Mouse (Mus musculus): Measurements from ENCODE around the gene Preb. TPM values are rescaled to one million over a fixed set of nuclear protein-coding genes. Genes with fewer than 3 reads are reported as not detected.

The Preb gene
- polyA plus RNA-seq, 1 experiment from 2014 or later: 226 TPM

DNA sequence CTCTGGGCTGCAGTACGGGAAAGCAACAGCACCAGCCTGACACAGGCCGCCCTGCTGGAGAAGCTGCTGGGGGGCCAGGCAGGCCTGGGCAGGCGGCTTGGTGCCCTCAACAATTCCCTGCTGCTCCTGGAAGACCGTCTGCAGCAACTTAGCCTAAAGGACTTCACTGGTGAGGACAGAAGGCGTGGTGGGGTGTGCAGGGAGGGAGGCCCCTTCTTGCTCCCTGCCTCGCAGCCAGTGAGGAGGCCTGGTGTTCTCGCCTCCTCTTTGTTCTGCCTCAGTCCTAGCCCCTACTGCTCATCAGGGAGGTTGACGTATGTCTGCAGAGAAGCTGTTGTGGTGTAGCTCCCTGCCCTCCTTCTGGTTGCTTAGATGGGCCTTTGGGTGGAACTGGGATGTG lies 41.5 kb downstream of the Preb start:
- CTCF ChIA-PET: interaction anchor here (1.2 to 2.8 kb wide), 3 partner anchors 10 to 86 kb away, joined by 4 to 14 read pairs (median 4); no protein-coding TSS in a partner anchor
- TF ChIP-seq CTCF (IDR thresholded peaks at IDR 0.05): no peak
- DNase-seq (ENCODE audit: low read depth, low spot score): no peak
- no peaks in the 10 kb centered on the region for H3K27me3 ChIP-seq
- ATAC-seq: no peak
- in situ Hi-C loops (cut with MboI; ENCODE audit: low pct_unique_long_range_greater_than_20kb): loop anchor here (5.0 to 10.0 kb wide), 2 partner anchors 106 to 204 kb away; partner anchors contain the start of genes Dpysl5 and Mapre3
- POLR2A ChIA-PET: interaction anchor here (0.6 to 1.0 kb wide), 2 partner anchors 35 to 538 kb away, joined by 3 read pairs; no protein-coding TSS in a partner anchor

DNA sequence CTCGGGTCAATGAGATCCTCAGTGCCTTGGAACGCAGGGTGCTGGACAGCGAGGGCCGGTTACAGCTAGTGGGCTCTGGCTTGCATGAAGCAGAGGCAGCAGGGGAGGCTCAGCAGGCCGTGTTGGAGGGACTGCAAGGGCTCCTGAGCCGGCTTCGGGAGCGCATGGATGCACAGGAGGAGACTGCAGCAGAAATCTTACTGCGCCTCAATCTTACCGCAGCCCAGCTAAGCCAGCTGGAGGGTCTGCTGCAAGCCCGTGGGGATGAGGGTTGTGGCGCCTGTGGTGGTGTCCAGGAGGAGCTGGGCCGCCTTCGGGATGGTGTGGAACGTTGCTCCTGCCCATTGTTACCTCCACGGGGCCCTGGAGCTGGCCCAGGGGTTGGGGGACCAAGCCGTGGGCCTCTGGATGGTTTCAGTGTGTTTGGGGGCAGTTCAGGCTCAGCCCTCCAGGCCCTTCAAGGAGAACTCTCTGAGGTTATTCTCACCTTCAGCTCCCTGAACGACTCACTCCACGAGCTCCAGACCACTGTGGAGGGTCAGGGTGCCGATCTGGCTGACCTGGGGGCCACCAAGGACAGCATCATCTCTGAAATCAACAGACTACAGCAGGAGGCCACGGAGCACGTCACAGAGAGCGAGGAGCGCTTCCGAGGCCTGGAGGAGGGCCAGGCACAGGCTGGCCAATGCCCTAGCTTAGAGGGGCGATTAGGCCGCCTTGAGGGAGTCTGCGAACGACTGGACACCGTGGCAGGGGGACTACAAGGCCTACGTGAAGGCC lies 42.1 kb downstream of the Preb start:
- ATAC-seq (no peak), DNase-seq (ENCODE audit: low read depth, low spot score) (no peak)
- CTCF ChIA-PET: interaction anchor here (1.2 to 5.0 kb wide), 6 partner anchors 9 to 112 kb away, joined by 3 to 24 read pairs (median 5); no protein-coding TSS in a partner anchor
- in situ Hi-C loops (cut with MboI; ENCODE audit: low pct_unique_long_range_greater_than_20kb): loop anchor here (5.0 to 10.0 kb wide), 2 partner anchors 106 to 203 kb away; partner anchors contain the start of genes Dpysl5 and Mapre3
- POLR2A ChIA-PET: interaction anchor here (1.0 to 1.4 kb wide), 2 partner anchors 30 to 35 kb away, joined by 3 to 4 read pairs; no protein-coding TSS in a partner anchor
- H3K27me3 ChIP-seq: no peaks in the 10 kb centered on the region
- TF ChIP-seq CTCF (IDR thresholded peaks at IDR 0.05): no peak

DNA sequence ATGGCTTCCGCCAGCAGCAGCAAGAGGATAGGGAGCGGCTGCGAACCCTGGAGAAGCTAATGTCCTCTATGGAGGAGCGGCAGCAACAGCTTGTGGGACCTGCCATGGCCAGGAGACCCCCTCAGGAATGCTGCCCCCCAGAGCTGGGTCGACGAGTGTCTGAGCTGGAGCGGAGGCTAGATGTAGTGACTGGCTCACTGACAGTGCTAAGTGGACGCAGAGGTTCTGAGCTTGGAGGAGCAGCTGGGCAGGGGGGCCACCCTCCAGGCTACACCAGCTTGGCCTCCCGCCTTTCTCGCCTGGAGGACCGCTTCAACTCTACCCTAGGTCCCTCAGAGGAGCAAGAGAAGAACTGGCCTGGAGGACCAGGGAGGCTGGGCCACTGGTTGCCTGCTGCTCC lies 42.8 kb downstream of the Preb start:
- in situ Hi-C loops (cut with MboI; ENCODE audit: low pct_unique_long_range_greater_than_20kb): loop anchor here (5.0 to 10.0 kb wide), 2 partner anchors 105 to 203 kb away; partner anchors contain the start of genes Dpysl5 and Mapre3
- ATAC-seq (no peak), DNase-seq (ENCODE audit: low read depth, low spot score) (no peak)
- CTCF ChIA-PET: interaction anchor here (0.9 to 5.0 kb wide), 7 partner anchors 12 to 111 kb away, joined by 3 to 24 read pairs (median 6); partner anchors contain the start of gene Agbl5
- no peak for TF ChIP-seq CTCF (IDR thresholded peaks at IDR 0.05)
- H3K27me3 ChIP-seq: no peaks in the 10 kb centered on the region
- POLR2A ChIA-PET: interaction anchor here (1.0 to 1.4 kb wide), 2 partner anchors 30 to 36 kb away, joined by 3 to 4 read pairs; no protein-coding TSS in a partner anchor

DNA sequence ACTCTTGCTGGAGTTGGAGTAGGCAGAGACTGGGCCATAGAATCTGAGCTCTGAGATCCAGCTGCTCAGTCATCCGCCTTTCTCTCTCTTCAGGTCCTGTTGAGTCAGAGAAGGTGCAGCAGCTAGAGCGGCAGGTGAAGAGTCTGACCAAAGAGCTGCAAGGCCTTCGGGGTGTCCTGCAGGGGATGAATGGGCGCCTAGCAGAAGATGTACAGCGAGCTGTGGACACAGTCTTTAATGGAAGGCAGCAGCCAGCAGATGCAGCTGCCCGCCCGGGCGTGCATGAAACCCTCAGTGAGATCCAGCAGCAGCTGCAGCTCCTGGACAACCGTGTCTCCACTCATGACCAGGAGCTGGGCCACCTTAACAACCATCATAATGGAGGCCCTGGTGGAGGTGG lies 43.3 kb downstream of the Preb start:
- TF ChIP-seq CTCF (IDR thresholded peaks at IDR 0.05): no peak
- ATAC-seq (no peak), DNase-seq (ENCODE audit: low read depth, low spot score) (no peak)
- H3K27me3 ChIP-seq: no peaks in the 10 kb centered on the region
- in situ Hi-C loops (cut with MboI; ENCODE audit: low pct_unique_long_range_greater_than_20kb): loop anchor here (5.0 to 10.0 kb wide), 2 partner anchors 105 to 202 kb away; partner anchors contain the start of genes Dpysl5 and Mapre3
- ChIA-PET CTCF (interaction anchor here (0.9 to 5.0 kb wide), 8 partner anchors 13 to 123 kb away, joined by 3 to 24 read pairs (median 4); partner anchors contain the start of gene Agbl5), POLR2A (interaction anchor here (0.7 to 1.5 kb wide), 3 partner anchors 29 to 63 kb away, joined by 3 to 6 read pairs (median 4); no protein-coding TSS in a partner anchor)

DNA sequence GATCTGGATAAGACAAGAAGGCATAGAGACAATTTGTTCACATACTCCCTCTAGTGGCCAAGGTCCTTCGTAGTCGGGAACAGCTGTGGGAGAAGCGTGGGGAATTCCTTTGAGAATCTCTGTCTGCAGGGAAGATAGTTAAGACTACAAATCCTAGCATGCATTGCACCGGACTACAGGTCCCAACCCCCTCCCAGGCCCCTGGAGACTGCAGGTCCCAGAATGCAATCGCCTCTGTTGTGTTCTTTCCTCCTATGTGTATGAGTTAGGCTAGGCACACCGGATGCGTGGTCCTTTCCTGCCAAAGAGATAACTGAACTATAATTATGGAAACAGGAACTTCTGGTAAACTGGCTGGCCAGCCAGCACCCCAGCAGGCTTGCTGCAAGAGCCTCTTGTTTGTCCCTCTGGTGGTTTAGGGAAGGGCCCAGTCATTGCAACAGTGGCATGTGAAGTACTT lies 44.2 kb downstream of the Preb start:
- DNase-seq (ENCODE audit: low read depth, low spot score) (peak; percentile 94), ATAC-seq (peak; percentile 84)
- ChIA-PET POLR2A (interaction anchor here (1.5 to 2.0 kb wide), 2 partner anchors 28 to 62 kb away, joined by 3 to 5 read pairs; no protein-coding TSS in a partner anchor), CTCF (interaction anchor here (0.7 to 5.0 kb wide), 8 partner anchors 11 to 122 kb away, joined by 3 to 24 read pairs (median 6); partner anchors contain the start of gene Agbl5)
- H3K27me3 ChIP-seq: no peaks in the 10 kb centered on the region
- TF ChIP-seq CTCF (IDR thresholded peaks at IDR 0.05): no peak
- in situ Hi-C loops (cut with MboI; ENCODE audit: low pct_unique_long_range_greater_than_20kb): loop anchor here (5.0 to 10.0 kb wide), 2 partner anchors 104 to 201 kb away; partner anchors contain the start of genes Dpysl5 and Mapre3

DNA sequence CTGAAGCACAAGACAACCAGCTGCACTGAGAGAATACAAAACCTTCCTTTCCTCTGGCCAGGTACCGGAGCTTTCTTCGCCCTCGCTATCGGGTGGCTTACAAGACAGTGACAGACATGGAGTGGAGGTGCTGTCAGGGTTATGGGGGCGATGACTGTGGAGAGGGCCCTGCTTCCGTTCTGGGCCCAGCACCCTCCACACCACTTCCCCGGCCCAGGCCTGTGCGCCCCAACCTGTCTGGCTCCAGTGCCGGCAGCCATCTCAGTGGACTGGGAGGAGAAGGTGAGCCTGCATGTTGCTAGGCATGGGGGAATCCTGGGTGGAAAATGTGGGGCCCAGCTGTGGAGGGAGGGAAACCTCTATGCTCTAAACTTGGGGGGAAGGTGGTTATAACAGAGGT lies 44.7 kb downstream of the Preb start:
- DNase-seq (ENCODE audit: low read depth, low spot score): no peak
- H3K27me3 ChIP-seq: no peaks in the 10 kb centered on the region
- TF ChIP-seq CTCF (IDR thresholded peaks at IDR 0.05): no peak
- CTCF ChIA-PET: interaction anchor here (0.6 to 5.0 kb wide), 9 partner anchors 11 to 121 kb away, joined by 3 to 24 read pairs (median 4); partner anchors contain the start of gene Agbl5
- POLR2A ChIA-PET: interaction anchor here (0.7 to 2.0 kb wide), 3 partner anchors 13 to 61 kb away, joined by 3 to 5 read pairs (median 3); no protein-coding TSS in a partner anchor
- ATAC-seq: no peak
- in situ Hi-C loops (cut with MboI; ENCODE audit: low pct_unique_long_range_greater_than_20kb): loop anchor here (5.0 to 10.0 kb wide), 2 partner anchors 103 to 201 kb away; partner anchors contain the start of genes Dpysl5 and Mapre3

DNA sequence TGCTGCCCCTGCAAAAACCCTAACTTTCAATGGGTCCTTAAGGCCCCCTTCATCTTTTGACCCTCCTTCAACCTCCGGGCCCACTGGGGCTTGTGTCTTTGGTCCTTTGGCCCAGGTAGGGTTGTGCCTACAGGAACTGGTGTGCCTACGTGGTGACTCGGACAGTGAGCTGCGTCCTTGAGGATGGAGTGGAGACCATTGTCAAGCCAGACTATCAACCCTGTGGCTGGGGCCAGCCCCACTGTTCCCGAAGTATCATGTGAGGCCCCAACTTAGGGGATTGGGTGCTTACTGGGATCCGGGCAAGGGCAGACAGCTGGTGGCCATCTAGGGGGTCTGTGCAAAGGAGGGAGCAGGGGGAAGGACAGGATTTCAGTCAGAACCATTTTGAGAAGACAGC lies 45.3 kb downstream of the Preb start:
- ChIA-PET POLR2A (interaction anchor here (0.7 to 2.0 kb wide), 2 partner anchors 12 to 27 kb away, joined by 3 to 5 read pairs; no protein-coding TSS in a partner anchor), CTCF (interaction anchor here (0.6 to 5.0 kb wide), 7 partner anchors 21 to 119 kb away, joined by 3 to 24 read pairs (median 4); partner anchors contain the start of gene Agbl5)
- ATAC-seq (no peak), DNase-seq (ENCODE audit: low read depth, low spot score) (no peak)
- in situ Hi-C loops (cut with MboI; ENCODE audit: low pct_unique_long_range_greater_than_20kb): loop anchor here (5.0 to 10.0 kb wide), 2 partner anchors 103 to 200 kb away; partner anchors contain the start of genes Dpysl5 and Mapre3
- no peak for TF ChIP-seq CTCF (IDR thresholded peaks at IDR 0.05)
- H3K27me3 ChIP-seq: no peaks in the 10 kb centered on the region

DNA sequence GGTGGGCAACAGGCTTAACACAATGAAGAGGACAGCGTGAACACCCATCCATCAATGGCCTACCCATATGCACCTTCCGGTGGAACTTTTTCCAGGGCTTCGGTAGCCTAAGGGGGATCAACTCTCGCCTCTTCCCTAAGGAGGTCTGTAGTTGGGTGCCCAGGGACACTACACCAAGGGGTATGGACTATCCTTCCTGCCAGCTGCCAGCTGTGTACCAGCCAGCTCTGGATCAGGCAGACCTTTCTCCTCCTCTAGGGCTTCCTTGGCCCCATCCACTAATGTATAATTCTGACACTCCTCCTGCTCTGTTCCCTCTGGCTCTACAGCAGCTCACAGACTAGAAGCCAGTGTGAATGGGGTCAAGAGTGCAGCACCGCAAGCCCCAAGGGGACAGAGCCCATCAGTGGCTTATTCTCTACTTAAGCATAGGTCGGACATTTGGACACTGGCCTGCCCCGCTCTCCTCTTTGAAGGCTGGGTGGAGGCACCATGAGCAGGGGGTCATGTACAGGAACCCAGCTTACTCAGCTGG lies 46.0 kb downstream of the Preb start:
- H3K27me3 ChIP-seq: no peaks in the 10 kb centered on the region
- POLR2A ChIA-PET: interaction anchor here (1.4 to 2.0 kb wide), 2 partner anchors 23 to 27 kb away, joined by 3 to 5 read pairs; no protein-coding TSS in a partner anchor
- ATAC-seq: no peak
- TF ChIP-seq CTCF (IDR thresholded peaks at IDR 0.05): no peak
- no peak for DNase-seq (ENCODE audit: low read depth, low spot score)
- in situ Hi-C loops (cut with MboI; ENCODE audit: low pct_unique_long_range_greater_than_20kb): loop anchor here (10.0 kb wide), 1 partner anchor 199 kb away; the partner anchor contains the start of gene Dpysl5
- CTCF ChIA-PET: interaction anchor here (5.0 kb wide), 1 partner anchor 108 kb away, joined by 24 read pairs; no protein-coding TSS in a partner anchor

DNA sequence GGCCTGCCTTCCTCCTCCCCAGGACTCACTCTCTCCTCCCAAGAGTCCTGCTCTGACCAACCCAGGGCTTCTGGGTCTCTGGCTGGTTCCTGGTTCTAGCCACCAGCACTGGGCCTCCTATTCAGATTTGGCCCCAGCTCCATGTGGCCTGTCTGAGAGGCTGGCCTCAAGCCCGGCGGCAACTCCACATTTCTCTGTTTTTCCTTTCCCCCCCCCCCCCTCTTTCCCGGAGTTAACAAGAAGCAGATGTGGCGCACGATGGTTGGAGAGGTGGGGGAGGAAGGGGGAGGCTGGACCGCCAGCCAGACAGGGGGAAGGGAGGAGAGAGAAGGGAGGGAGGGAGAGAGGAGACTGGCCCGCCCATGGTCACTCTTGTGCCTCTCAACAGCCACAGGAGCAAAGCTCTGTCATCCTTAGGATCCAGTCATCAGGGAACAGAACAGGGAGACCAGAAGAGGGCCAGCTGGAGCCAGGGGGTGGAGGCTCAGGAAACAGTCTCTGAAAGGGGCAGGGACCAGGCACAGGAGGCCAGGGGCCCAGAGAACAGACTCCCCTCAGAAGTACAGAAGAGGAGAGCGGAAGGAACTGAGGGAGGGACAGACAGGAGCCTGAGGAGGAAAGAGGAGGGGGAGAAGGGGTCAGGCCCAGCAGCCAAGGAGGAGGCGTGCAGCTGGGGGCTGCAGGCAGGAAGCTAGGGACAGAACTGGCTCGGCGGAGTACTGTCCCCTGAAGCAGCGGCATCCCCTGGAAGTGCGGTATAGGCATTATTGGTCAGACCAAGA lies 46.9 kb downstream of the Preb start, which contains the start of gene Emilin1:
Gene Emilin1, plus strand, starts transcription at position 343 of the 782 bp plus-strand sequence.
- no peak for ATAC-seq
- in situ Hi-C loops (cut with MboI; ENCODE audit: low pct_unique_long_range_greater_than_20kb): loop anchor here (10.0 kb wide), 1 partner anchor 198 kb away; the partner anchor contains the start of gene Dpysl5
- TF ChIP-seq CTCF (IDR thresholded peaks at IDR 0.05): no peak
- no peak for DNase-seq (ENCODE audit: low read depth, low spot score)
- POLR2A ChIA-PET: interaction anchor here (0.6 to 1.4 kb wide), 2 partner anchors 22 to 88 kb away, joined by 3 to 4 read pairs; no protein-coding TSS in a partner anchor
- CTCF ChIA-PET: interaction anchor here (1.4 to 5.0 kb wide), 2 partner anchors 17 to 107 kb away, joined by 4 to 24 read pairs; no protein-coding TSS in a partner anchor
- H3K27me3 ChIP-seq: no peaks in the 10 kb centered on the region
